Mouse (Mus musculus) hindbrain, embryonic 11.5 days (tissue): Measurements from ENCODE around the gene Nfkbie. TPM values are rescaled to one million over a fixed set of nuclear protein-coding genes. Genes with fewer than 3 reads are reported as not detected.
A peak's percentile ranks its signal among the peaks of the same experiment; 100 is the strongest.

Experiments
- ATAC-seq: fragments of 200-750 bp; cut with Nextera tagmentation; 2 replicates; pipeline ENCODE4 v1.8.0; 2017; ENCODE audit warnings: mild to moderate bottlenecking, moderate TSS enrichment, moderate library complexity; ENCODE audit not compliant: low FRiP score
- DNase-seq: peaks from one replicate; pipeline ENCODE4 v3.0.0-alpha.2; 2015; ENCODE audit warnings: low spot score
- H3K27ac ChIP-seq: fragments of 300-500 bp; sonication (generic); 2 replicates; pipeline ENCODE4 v1.5.1; 2014; ENCODE audit warnings: mild to moderate bottlenecking, low read depth, low read length
- H3K27me3 ChIP-seq: fragments of 300-500 bp; sonication (generic); 2 replicates; pipeline ENCODE4 v1.6.1; 2014; ENCODE audit warnings: mild to moderate bottlenecking, low read length, moderate library complexity, mixed read lengths; ENCODE audit not compliant: control insufficient read depth, insufficient read depth
- H3K36me3 ChIP-seq: fragments of 300-500 bp; sonication (generic); 2 replicates; pipeline ENCODE4 v1.6.1; 2014; ENCODE audit warnings: mild to moderate bottlenecking, low read length, moderate library complexity, mixed read lengths; ENCODE audit not compliant: control insufficient read depth, insufficient read depth
- H3K4me1 ChIP-seq: fragments of 300-500 bp; sonication (generic); replicated peaks from 2 replicates; pipeline ENCODE4 v1.6.1; 2014; ENCODE audit warnings: low read length, mixed read lengths; ENCODE audit not compliant: control insufficient read depth, insufficient read depth
- H3K4me2 ChIP-seq: fragments of 300-500 bp; sonication (generic); replicated peaks from 2 replicates; pipeline ENCODE4 v1.6.1; 2014; ENCODE audit warnings: mild to moderate bottlenecking, low read depth, low read length
- H3K4me3 ChIP-seq: fragments of 300-500 bp; sonication (generic); 2 replicates; pipeline ENCODE4 v1.5.1; 2014; ENCODE audit warnings: low read depth, low read length
- H3K9ac ChIP-seq: fragments of 300-500 bp; sonication (generic); 2 replicates; pipeline ENCODE4 v1.6.1; 2014; ENCODE audit warnings: low read depth, low read length
- H3K9me3 ChIP-seq: fragments of 300-500 bp; sonication (generic); 2 replicates; pipeline ENCODE4 v1.6.1; 2016; ENCODE audit warnings: low read length; ENCODE audit not compliant: control insufficient read depth
- WGBS: fragments of 180-500 bp; shearing (Covaris S2); extraction: QIAGEN DNeasy Blood & Tissue Kit; methylation state at CpG from one replicate; pipeline ENCODE4 v1.1.7; 2014; 5-methylcytosine and 5-hydroxymethylcytosine counted together
- polyA plus RNA-seq: library from polyadenylated mRNA; unstranded; fragments of >200 nt; fragmentation: Nextera tagmentation; extraction: Ambion mirVana; gene quantifications from 2 replicates; pipeline ENCODE4 v1.2.1, GENCODE M21; 2014

The Nfkbie gene
- polyA plus RNA-seq, 1 experiment from 2014 or later: 9.0 TPM

GRCm38 (mm10) chr17:45568990-45569389 is 13.5 kb downstream of the Nfkbie start:
- Histone ChIP-seq H3K4me1 (peaks cover 7% of the 10 kb centered on the region; the same call in 1 of the 2 replicates), H3K4me2 (no peak overlapping the region), H3K27ac (no peak overlapping the region), H3K4me3 (no peak overlapping the region), H3K9ac (no peak overlapping the region), H3K36me3 (peaks cover 20% of the 10 kb centered on the region), H3K27me3 (no peaks in the 10 kb centered on the region), H3K9me3 (no peaks in the 10 kb centered on the region)
- DNase-seq: no peak
- ATAC-seq: no peak
- WGBS: 90% methylated on average over 12 of the region's 12 CpGs

- Histone ChIP-seq H3K4me2 (no peak overlapping the region), H3K4me3 (no peak overlapping the region), H3K36me3 (peaks cover 20% of the 10 kb centered on the region), H3K9ac (no peak overlapping the region), H3K4me1 (peaks cover 7% of the 10 kb centered on the region; the same call in 1 of the 2 replicates), H3K27ac (no peak overlapping the region), H3K9me3 (no peaks in the 10 kb centered on the region), H3K27me3 (no peaks in the 10 kb centered on the region)
- ATAC-seq (no peak), DNase-seq (no peak)
- 82% methylated on average over 4 of the region's 4 CpGs for WGBS
These were observed 14.5 kb downstream of the Nfkbie start for GRCm38 (mm10) chr17:45569999-45570398.

DNA sequence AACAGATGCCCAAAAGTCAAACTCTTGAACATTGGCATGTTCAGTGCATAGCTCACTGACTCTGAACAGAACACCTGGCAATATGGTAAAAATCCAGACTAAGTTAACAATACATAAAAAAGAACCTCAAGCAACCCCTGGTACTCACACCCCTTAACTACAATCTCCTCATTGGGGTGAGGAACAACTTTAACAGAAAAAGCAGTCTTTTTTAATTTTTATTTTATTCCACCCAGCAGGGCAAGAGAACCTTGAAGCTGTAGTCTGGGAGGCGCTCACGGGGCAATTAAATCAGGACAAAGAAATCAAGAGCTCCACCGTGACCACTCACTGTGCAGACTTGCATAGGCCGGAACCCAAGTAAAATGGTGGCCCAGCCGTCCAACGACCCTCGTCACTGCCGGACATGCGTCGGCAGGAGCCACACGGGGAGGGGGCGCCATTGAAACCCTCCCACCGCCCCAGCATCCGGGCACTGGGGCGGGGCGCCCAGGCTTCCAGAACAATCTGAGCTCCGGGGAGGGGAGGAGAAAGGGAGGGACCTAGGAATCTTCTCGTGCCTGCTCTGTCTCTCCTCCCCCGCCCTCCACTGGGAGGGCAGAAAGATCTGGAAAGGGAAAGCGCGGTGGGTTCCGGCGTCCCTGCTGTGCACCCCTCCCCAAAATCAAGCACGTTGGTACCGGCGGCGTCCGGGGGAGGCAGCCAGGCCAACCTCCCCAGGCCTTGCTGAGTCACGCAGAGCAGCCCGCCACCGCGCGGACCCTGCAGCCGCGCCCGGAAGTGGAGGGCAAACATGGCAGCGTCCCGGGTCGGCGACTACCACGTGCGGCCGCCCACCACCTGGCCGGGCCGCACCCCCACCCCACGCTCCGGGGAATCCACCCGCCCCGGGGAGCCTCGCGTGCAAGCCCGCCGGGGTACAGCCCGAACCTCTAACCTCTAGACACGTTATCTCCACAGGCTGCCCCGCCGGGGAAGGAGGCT is 16.9 kb downstream of the Nfkbie start:
- peak overlapping the region; percentile 92 for H3K27ac ChIP-seq
- H3K4me1 ChIP-seq: peaks cover 4% of the 10 kb centered on the region; the same call in 1 of the 2 replicates
- peak overlapping the region; percentile 86 for H3K4me2 ChIP-seq
- peak overlapping the region; percentile 92 for H3K4me3 ChIP-seq
- H3K9me3 ChIP-seq: no peaks in the 10 kb centered on the region
- peaks cover 20% of the 10 kb centered on the region for H3K36me3 ChIP-seq
- peak overlapping the region; percentile 99 for H3K9ac ChIP-seq
- under 1% methylated on average over 56 of the region's 57 CpGs for WGBS
- no peaks in the 10 kb centered on the region for H3K27me3 ChIP-seq
- peak; percentile 89 for DNase-seq
- peak; percentile 67 for ATAC-seq

GRCm38 (mm10) chr17:45573087-45573779 is 17.7 kb downstream of the Nfkbie start, which contains the start of gene Hsp90ab1:
TSS of gene Hsp90ab1 (minus strand) at chr17:45573271.
- WGBS: under 1% methylated on average over 41 of the region's 41 CpGs
- peaks cover 4% of the 10 kb centered on the region; the same call in 1 of the 2 replicates for H3K4me1 ChIP-seq

DNA sequence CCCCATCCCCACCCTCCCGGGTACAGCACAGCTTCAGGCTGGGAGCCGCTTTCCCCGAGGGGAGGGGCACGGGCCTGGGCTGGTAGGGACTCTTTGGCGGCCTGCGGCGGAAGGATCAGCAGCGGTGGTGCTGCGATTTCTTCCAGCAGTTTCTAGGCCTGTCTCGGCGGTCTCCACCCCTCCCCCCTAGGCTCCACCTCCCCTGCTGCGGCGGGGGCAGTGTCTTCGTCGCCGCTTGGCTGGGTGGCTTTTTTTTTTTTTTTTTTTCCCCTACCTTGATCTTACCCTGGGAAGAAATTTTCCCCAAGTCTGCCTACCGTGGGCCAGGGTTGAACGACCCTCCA is 18.2 kb downstream of the Nfkbie start:
- H3K4me1 ChIP-seq: peaks cover 4% of the 10 kb centered on the region; the same call in 1 of the 2 replicates
- H3K4me2 ChIP-seq: peak overlapping the region; percentile 86
- peaks cover 18% of the 10 kb centered on the region for H3K36me3 ChIP-seq
- peak overlapping the region; percentile 92 for H3K4me3 ChIP-seq
- ATAC-seq (peak; percentile 70), DNase-seq (peak; percentile 94)
- no peaks in the 10 kb centered on the region for H3K27me3 ChIP-seq
- peak overlapping the region; percentile 92 for H3K27ac ChIP-seq
- WGBS: 0% methylated on average over 18 of the region's 18 CpGs
- peak overlapping the region; percentile 85 for H3K9ac ChIP-seq
- H3K9me3 ChIP-seq: no peaks in the 10 kb centered on the region

More at GRCm38 (mm10) chr17:45573087-45573779, 17.7 kb downstream of the Nfkbie start, which contains the start of gene Hsp90ab1:
- peak within 1 kb of the TSS; percentile 86 for H3K4me2 ChIP-seq
- peaks cover 20% of the 10 kb centered on the region for H3K36me3 ChIP-seq
- ATAC-seq: peak; percentile 86
- peak within 1 kb of the TSS; percentile 92 for H3K4me3 ChIP-seq
- H3K9ac ChIP-seq: peak within 1 kb of the TSS; percentile 99
- peak within 1 kb of the TSS; percentile 92 for H3K27ac ChIP-seq
- peak; percentile 100 for DNase-seq
- H3K27me3 ChIP-seq: no peaks in the 10 kb centered on the region
- no peaks in the 10 kb centered on the region for H3K9me3 ChIP-seq

DNA sequence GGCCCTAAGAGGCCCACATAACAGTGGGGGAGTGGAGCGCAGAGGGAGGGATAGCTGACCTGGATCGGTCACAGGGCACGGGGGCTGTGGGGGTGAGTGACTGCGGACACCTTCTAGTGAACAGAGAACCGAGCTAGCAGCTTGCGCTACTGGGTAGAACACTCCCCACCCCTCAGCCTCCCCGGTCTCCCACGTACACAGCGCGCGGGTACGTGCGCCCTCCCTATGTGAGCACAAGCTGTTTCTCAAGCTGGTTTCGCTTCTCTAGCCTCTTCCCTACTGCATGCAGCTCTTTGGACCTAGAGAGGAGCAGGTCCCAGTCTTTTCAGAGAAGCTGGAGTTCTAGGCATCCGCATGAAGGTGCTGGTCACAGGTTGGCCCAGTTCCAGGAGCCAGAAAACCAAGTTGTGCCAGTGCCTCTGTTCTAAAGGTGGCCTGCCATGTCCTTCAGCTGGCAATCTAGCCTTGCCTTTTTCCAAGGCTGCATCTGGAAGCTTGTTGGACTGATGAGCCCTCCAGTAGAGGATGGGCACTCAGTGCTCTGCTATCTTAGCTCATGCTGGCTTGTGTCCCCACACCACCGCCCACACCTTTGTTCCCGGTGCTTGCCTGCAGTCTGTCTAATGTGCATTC is 18.7 kb downstream of the Nfkbie start:
- ATAC-seq: peak; percentile 34
- Histone ChIP-seq H3K4me1 (peaks cover 4% of the 10 kb centered on the region; the same call in 1 of the 2 replicates), H3K27me3 (no peaks in the 10 kb centered on the region), H3K27ac (peak overlapping the region; percentile 92), H3K9ac (peak overlapping the region; percentile 85), H3K9me3 (no peaks in the 10 kb centered on the region), H3K4me3 (peak overlapping the region; percentile 92), H3K36me3 (peaks cover 14% of the 10 kb centered on the region), H3K4me2 (peak overlapping the region; percentile 86)
- peak; percentile 68 for DNase-seq
- 4% methylated on average over 17 of the region's 17 CpGs for WGBS

DNA sequence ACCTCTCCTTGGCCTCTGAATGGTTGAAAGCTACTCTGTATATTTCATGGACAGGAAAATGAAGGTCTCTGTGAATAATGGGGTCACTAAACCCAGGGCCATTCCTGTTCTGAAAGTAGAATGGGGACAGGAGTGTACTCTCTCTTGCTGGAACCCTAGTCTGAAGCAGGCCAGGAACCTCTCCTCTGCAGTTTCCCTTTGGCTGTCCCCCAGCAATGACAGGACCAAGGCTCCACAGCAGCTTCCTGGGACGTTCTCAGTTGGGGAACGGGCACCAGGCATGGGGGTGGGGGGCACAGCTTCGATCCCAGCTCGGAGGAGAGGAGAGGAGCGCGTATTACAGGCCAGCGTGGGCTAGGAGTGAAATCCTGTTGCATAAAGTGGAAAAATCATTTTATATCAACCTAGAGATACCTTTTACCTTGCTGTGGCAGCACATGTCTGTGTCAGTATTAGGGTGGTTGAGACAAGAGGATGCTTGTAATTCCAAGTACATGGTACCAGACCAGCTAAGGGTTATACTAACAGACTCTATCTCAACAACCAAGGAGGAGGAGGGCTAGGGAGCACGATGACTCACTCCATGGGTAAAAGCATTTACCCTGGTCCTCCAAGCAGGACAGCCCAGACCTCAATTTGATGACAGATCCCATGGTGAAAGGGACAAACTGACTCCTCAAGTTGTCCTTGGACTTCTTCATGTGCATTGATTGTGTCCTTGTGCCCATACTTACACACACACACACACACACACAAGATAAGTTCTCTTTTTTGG is 19.8 kb downstream of the Nfkbie start:
- Histone ChIP-seq H3K9ac (peak overlapping the region; percentile 85; the same call in 1 of the 2 replicates), H3K4me2 (no peak overlapping the region), H3K27ac (0 out of 2 replicates have a peak overlapping the region, but pooled peaks have one; percentile 92), H3K27me3 (no peaks in the 10 kb centered on the region), H3K9me3 (no peaks in the 10 kb centered on the region), H3K4me1 (0 out of 2 replicates have a peak, but pooled peaks cover 4% of the 10 kb centered on the region), H3K4me3 (no peak overlapping the region), H3K36me3 (peaks cover 10% of the 10 kb centered on the region)
- WGBS: 91% methylated on average over 8 of the region's 8 CpGs
- no peak for ATAC-seq
- no peak for DNase-seq
